Mouse (Mus musculus) bone marrow, adult 2 months (tissue): ENCODE data around the gene C2cd2. TPM values are rescaled to one million over a fixed set of nuclear protein-coding genes. Genes with fewer than 3 reads are reported as not detected.

Source experiments
- H3K27ac ChIP-seq: fragments of 200-500 bp; 2 replicates; pipeline ENCODE4 v1.5.1; 2012; ENCODE audit warnings: low read depth, mild to moderate bottlenecking, control low read depth, inconsistent platforms, low read length; ENCODE audit not compliant: control insufficient read depth, poor library complexity, insufficient read depth
- H3K4me1 ChIP-seq: fragments of 200-500 bp; 2 replicates; pipeline ENCODE4 v1.6.1; 2011; ENCODE audit warnings: low read length; ENCODE audit not compliant: control insufficient read depth, insufficient read depth
- H3K4me3 ChIP-seq: fragments of 200-500 bp; replicated peaks from 2 replicates; pipeline ENCODE3; 2011; ENCODE audit warnings: mild to moderate bottlenecking, low read depth, low read length, control low read depth; ENCODE audit not compliant: control insufficient read depth
- CTCF ChIP-seq: fragments of 200-500 bp; IDR thresholded peaks from 2 replicates; pipeline ENCODE4 v1.5.1; 2011; ENCODE audit warnings: low read length, control low read depth; ENCODE audit not compliant: control insufficient read depth, insufficient read depth
- POLR2A ChIP-seq: fragments of 200-500 bp; IDR thresholded peaks from 2 replicates; pipeline ENCODE4 v1.6.1; 2011; ENCODE audit warnings: low read depth, mild to moderate bottlenecking, control low read depth, low read length, borderline replicate concordance; ENCODE audit not compliant: control insufficient read depth
- WGBS: fragments of 180-500 bp; shearing (Covaris S2); methylation state at CpG from one replicate; pipeline ENCODE4 v1.1.7; 2018; 5-methylcytosine and 5-hydroxymethylcytosine counted together
- polyA plus RNA-seq: library from polyadenylated mRNA; stranded (reverse); fragments of >200 nt; gene quantifications from 2 replicates; pipeline ENCODE4 v1.2.4, GENCODE M21; 2011; ENCODE audit warnings: low replicate concordance; ENCODE audit not compliant: missing spikeins, insufficient read depth, insufficient read length

C2cd2 gene
- polyA plus RNA-seq, 1 experiment = 5.7 TPM

DNA sequence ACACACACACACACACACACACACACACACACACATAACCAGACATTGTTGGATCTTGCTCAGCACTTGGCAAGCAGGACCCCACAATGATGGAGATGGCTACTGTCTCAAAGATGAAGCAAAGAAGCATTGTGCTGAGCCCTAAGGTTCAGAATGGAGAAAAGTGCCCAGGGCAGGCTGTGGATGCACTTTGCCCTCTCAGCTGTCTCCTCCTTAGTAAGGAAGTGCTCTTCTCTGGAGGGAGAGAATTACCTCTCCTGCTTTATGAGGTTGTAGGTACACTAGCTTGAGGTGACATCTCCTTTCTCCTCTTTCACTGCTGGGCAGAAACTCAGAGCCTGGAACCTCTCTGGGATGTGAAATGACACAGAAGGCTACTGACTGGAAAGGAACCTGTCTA, 49.5 kb downstream of the C2cd2 start:
- Histone ChIP-seq H3K4me1 (no peaks in the 10 kb centered on the region; the same call in 1 of the 2 replicates), H3K4me3 (no peak overlapping the region)
- no peak for TF ChIP-seq CTCF
- TF ChIP-seq POLR2A = no peak

DNA sequence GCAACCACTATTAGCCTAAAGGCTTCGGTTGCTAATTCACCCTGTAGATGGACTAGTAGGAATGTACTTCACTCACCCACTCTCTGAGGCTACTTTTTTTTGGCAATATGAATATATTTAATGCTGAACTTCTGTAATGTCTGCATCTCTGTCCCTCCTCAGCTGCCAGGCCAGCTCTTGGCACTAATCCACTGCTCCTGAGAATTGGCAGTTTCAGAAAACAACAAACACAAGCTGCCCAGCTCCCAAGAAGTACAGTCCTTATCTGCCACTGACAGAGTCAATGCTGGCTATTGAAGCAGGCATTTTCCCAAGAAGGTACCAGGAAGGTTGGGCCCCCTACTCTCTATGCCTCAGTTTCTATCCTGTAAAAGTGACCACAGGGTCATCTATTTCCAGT, 53.0 kb downstream of the C2cd2 start:
- Histone ChIP-seq H3K27ac (no peak overlapping the region), H3K4me1 (no peaks in the 10 kb centered on the region; the same call in 1 of the 2 replicates), H3K4me3 (no peak overlapping the region)
- WGBS = 90% methylated on average over 1 of the region's 1 CpGs
- no peak for TF ChIP-seq CTCF
- TF ChIP-seq POLR2A = no peak

More for the DNA sequence above, 49.5 kb downstream of the C2cd2 start:
- no peak overlapping the region for H3K27ac ChIP-seq

DNA sequence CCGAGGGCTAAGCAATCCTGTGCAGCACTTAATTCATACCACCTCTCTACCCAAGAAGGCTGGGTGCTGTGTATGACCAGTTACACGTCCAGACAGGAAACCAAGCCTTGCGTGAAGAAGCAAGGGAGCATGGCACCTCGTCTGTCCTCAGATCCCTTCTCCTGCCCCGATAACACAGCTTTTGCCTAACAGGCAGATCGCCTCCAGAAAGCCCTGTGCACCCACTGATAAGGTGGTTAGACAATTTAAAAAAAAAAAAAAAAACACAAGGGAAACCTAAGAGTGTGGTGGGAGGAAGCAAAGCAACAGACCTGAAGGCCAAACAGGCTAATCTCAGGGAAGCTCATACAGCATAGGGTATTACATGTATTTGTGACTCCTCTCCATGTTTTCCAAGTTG, 54.9 kb downstream of the C2cd2 start:
- H3K4me3 ChIP-seq = no peak overlapping the region
- 63% methylated on average over 6 of the region's 6 CpGs for WGBS
- TF ChIP-seq POLR2A (no peak), CTCF (no peak)

DNA sequence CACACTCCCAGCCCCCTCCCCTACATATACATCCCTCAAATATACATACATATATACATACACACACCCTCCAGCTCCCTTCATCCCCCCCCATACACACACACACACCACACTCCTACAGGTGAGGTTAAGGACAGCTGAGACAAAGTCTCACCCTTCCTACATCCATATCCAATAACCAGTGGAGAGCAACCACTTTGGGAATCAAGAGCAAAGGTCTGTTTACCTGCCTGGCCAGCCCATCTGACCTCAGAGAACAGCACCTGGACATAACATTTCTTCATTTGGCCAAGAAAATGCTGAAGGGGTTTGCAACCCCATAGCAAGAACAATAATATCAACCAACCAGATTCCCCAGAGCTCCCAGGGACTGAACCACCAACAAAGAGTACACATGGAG, 56.1 kb downstream of the C2cd2 start:
- no peak overlapping the region for H3K4me3 ChIP-seq
- H3K27ac ChIP-seq = no peak overlapping the region
- TF ChIP-seq POLR2A = no peak
- no peak for TF ChIP-seq CTCF
- H3K4me1 ChIP-seq = no peaks in the 10 kb centered on the region; the same call in 1 of the 2 replicates

More for the DNA sequence above, 54.9 kb downstream of the C2cd2 start:
- H3K4me1 ChIP-seq = no peaks in the 10 kb centered on the region; the same call in 1 of the 2 replicates
- no peak overlapping the region for H3K27ac ChIP-seq

DNA sequence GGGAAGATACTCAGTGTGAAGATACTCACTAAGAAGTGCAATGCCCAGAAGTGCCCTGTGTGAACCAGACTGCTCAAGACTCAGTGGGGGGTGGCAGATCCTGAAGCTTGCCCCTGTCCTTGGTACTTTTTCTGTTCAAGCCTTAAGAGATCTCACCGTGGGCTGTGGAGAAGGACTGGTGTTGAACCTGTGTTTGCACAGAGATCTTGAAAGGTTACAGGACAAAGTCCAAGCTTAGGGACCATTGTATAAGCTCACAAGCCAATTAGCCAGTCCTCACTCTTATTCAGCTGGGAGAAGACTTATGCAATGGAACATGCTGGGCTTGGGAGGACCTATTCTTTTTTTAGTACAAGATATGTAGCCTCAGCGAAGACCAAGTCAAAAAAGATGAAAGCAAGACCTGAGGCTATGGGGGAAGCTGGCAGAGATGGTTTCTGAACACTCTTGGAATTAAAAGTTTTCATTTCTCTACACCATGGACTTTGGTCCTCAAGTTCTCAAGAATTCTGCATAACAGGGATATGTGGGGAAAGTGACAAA, 56.9 kb downstream of the C2cd2 start:
- TF ChIP-seq POLR2A (no peak), CTCF (no peak)
- WGBS = 81% methylated on average over 2 of the region's 2 CpGs
- no peaks in the 10 kb centered on the region; the same call in 1 of the 2 replicates for H3K4me1 ChIP-seq
- H3K4me3 ChIP-seq = no peak overlapping the region
- no peak overlapping the region for H3K27ac ChIP-seq

DNA sequence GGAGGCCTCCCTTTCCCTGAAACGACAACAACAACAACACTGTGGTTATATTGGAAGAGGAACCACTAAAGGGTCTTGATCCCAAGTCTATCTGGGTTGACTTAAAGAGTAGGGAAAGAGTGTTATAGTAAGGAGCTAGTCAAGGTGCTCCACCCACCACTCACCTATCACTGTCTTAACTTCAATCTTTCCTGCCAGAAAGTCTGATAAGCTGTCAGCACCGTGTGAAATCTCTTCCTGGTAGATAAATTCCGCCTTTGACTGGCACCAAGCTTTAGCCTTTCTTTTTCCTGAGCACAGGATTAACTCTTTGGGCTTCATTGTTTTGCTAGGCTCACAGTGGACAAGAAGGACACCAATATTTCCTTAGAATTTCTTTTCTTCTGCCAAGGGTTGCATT, 58.4 kb downstream of the C2cd2 start:
- H3K4me3 ChIP-seq = no peak overlapping the region
- no peaks in the 10 kb centered on the region; the same call in 1 of the 2 replicates for H3K4me1 ChIP-seq
- no peak overlapping the region for H3K27ac ChIP-seq
- no peak for TF ChIP-seq POLR2A
- TF ChIP-seq CTCF = no peak
- 55% methylated on average over 3 of the region's 3 CpGs for WGBS

DNA sequence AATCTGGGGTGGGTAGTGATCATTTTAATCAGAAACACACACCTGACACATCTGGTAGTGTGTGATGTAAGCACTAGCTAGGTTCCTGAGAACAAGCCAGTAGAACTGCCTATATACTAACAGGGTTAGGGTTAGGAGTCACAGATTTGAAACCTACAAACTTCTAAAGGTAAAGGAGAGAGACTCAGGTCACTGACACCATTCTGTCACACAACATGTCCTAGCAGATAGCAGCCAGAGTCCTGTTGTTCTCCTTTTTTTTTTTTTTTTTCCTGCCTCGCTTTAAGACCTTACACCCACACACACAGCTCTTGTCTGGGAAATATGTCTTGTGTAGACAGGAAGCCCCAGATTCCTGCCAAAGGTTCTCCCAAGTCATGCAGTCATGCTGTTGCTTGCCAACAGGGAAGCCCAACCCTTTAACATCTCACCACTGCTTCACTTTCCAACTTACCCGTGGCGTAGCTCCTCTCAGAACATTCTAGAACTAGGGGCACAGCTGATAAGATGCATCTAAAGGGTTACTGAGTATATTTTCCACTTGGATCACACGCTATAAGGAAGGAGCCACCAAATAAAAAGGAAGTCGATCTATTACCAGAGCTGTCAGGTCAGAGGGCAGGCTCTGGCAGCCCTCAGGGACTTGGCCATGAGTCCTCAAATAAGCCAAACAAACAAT, 64.9 kb downstream of the C2cd2 start:
- 56% methylated on average over 5 of the region's 5 CpGs for WGBS

DNA sequence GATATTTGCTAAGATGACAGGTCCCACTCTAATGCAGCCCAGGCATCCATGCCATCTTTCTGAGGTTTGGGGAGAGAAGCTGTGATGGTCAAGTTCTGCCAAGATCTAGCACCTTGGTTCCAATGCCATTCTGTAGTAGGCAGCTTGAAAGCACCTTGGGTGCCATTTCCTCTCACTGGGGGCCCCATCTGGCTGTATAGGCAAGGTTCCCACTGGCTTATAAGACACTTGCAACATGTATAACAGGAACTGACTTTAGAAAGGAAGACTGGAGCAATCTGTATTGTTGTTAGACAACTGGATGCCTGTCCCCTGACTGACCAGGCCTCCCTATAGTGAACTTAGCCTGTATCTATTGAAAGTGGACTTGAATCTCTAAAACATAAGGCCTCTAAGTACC, 74.6 kb downstream of the C2cd2 start:
- Histone ChIP-seq H3K27ac (no peak overlapping the region), H3K4me3 (no peak overlapping the region), H3K4me1 (no peaks in the 10 kb centered on the region; the same call in 1 of the 2 replicates)
- TF ChIP-seq CTCF = no peak
- no peak for TF ChIP-seq POLR2A

More for the DNA sequence above, 64.9 kb downstream of the C2cd2 start:
- Histone ChIP-seq H3K4me1 (no peaks in the 10 kb centered on the region), H3K27ac (no peak overlapping the region), H3K4me3 (no peak overlapping the region)
- no peak for TF ChIP-seq CTCF
